ENCODE assay signal across 8 mouse cellular contexts in genomic region chr19:38027881-38028521, GRCm38 (mm10). TPM values are rescaled to one million over a fixed set of nuclear protein-coding genes. Genes with fewer than 3 reads are reported as not detected.
DNase-seq lines count a peak whose midpoint lies in the region; ATAC-seq lines count a peak whose summit lies in the region.

No protein-coding gene starts in this region.

- peak overlapping the region; percentile 56 for H3K27ac ChIP-seq in brown adipose tissue, adult 24 weeks (replicated peaks; ENCODE audit: low read depth, low read length)
- H3K27ac ChIP-seq in kidney, embryonic 15.5 days = peak overlapping the region; percentile 91
- peak overlapping the region; percentile 94 for H3K27ac ChIP-seq in lung, embryonic 15.5 days
- H3K27ac ChIP-seq in hindbrain, embryonic 13.5 days = no peak overlapping the region

- peak; percentile 35 for DNase-seq in adrenal gland, adult 2 months
- no peak for DNase-seq in adrenal gland, postnatal 4 days (ENCODE audit: low spot score in 2 of 2)
- no peak for DNase-seq in cerebellum, postnatal 36 days

- H3K4me1 ChIP-seq in brown adipose tissue, adult 24 weeks (ENCODE audit: control insufficient read depth, insufficient read depth, insufficient read length, low read length) = peaks cover 27% of the 10 kb centered on the region
- peaks cover 78% of the 10 kb centered on the region for H3K4me1 ChIP-seq in kidney, embryonic 15.5 days
- peaks cover 67% of the 10 kb centered on the region for H3K4me1 ChIP-seq in lung, embryonic 15.5 days
- no peaks in the 10 kb centered on the region for H3K4me1 ChIP-seq in hindbrain, embryonic 13.5 days (replicated peaks)

- no peak overlapping the region for H3K4me2 ChIP-seq in kidney, embryonic 15.5 days
- peak overlapping the region; percentile 30 for H3K4me2 ChIP-seq in lung, embryonic 15.5 days
- no peak overlapping the region for H3K4me2 ChIP-seq in hindbrain, embryonic 13.5 days

- no peak overlapping the region for H3K4me3 ChIP-seq in brown adipose tissue, adult 24 weeks (ENCODE audit: insufficient read depth, low read depth, low read length)
- no peak overlapping the region for H3K4me3 ChIP-seq in kidney, embryonic 15.5 days (replicated peaks)
- H3K4me3 ChIP-seq in lung, embryonic 15.5 days = no peak overlapping the region
- H3K4me3 ChIP-seq in hindbrain, embryonic 13.5 days = no peak overlapping the region

- no peaks in the 10 kb centered on the region for H3K27me3 ChIP-seq in kidney, embryonic 15.5 days
- H3K27me3 ChIP-seq in lung, embryonic 15.5 days = no peaks in the 10 kb centered on the region
- peaks cover 6% of the 10 kb centered on the region; the same call in 1 of the 2 replicates for H3K27me3 ChIP-seq in hindbrain, embryonic 13.5 days

- no peaks in the 10 kb centered on the region for H3K36me3 ChIP-seq in kidney, embryonic 15.5 days
- H3K36me3 ChIP-seq in lung, embryonic 15.5 days = no peaks in the 10 kb centered on the region; the same call in 1 of the 2 replicates
- no peaks in the 10 kb centered on the region for H3K36me3 ChIP-seq in hindbrain, embryonic 13.5 days

- H3K9ac ChIP-seq in kidney, embryonic 15.5 days = no peak overlapping the region
- 0 out of 2 replicates have a peak overlapping the region, but pooled peaks have one; percentile 15 for H3K9ac ChIP-seq in lung, embryonic 15.5 days
- H3K9ac ChIP-seq in hindbrain, embryonic 13.5 days = no peak overlapping the region

- ATAC-seq in kidney, embryonic 15.5 days (replicated peaks; ENCODE audit: low FRiP score) = no peak
- peak; percentile 12; the same call in 1 of the 2 replicates for ATAC-seq in lung, embryonic 15.5 days (ENCODE audit: borderline replicate concordance, extremely low read depth, low FRiP score, low TSS enrichment)
- no peak for ATAC-seq in hindbrain, embryonic 13.5 days (ENCODE audit: low FRiP score)
- no peak for ATAC-seq in frontal cortex, adult (ENCODE audit: low TSS enrichment)

- no peaks in the 10 kb centered on the region for H3K9me3 ChIP-seq in kidney, embryonic 15.5 days (replicated peaks)
- no peaks in the 10 kb centered on the region for H3K9me3 ChIP-seq in lung, embryonic 15.5 days
- H3K9me3 ChIP-seq in hindbrain, embryonic 13.5 days = no peaks in the 10 kb centered on the region

- 60% methylated on average over 10 of the region's 10 CpGs for WGBS in kidney, embryonic 15.5 days
- 24% methylated on average over 10 of the region's 10 CpGs for WGBS in lung, embryonic 15.5 days
- 72% methylated on average over 10 of the region's 10 CpGs for WGBS in hindbrain, embryonic 13.5 days

RNA-seq across cellular contexts. Expression of gene Myof, which starts 15.4 kb away (rescaled TPM):
- total RNA-seq in adrenal gland, adult 2 months (2021) = 10 to 100 TPM; 26.3 to 65.2 TPM
- 3.6 and 6.6 TPM in 2 replicates for polyA plus RNA-seq in adrenal gland, adult 2 months (2012; rRNA removed)
- total RNA-seq in adrenal gland, postnatal 4 days (2021) = 10 to 100 TPM; 19.7 to 24.6 TPM
- 4.4 and 5.5 TPM in 2 replicates for polyA plus RNA-seq in brown adipose tissue, adult 24 weeks (2012; ENCODE audit: insufficient read depth, insufficient read length, missing spikeins)
- 13.6 and 16.5 TPM in 2 replicates for polyA plus RNA-seq in kidney, embryonic 15.5 days (2015; fragmentation: Nextera tagmentation; extraction: Ambion mirVana)
- polyA plus RNA-seq in lung, embryonic 15.5 days (2015; fragmentation: Nextera tagmentation; extraction: Ambion mirVana) = 26.5 and 29.4 TPM in 2 replicates
- polyA plus RNA-seq in hindbrain, embryonic 13.5 days (2015; fragmentation: Nextera tagmentation; extraction: Ambion mirVana) = 2.4 and 2.6 TPM in 2 replicates

RNA-seq across cellular contexts. Expression of gene Cep55, which starts 26.8 kb away (rescaled TPM):
- 1 to 10 TPM in 1 of 2 experiments, under 1 TPM in 1; 0.38 to 1.6 TPM for total RNA-seq in adrenal gland, adult 2 months (2021)
- polyA plus RNA-seq in adrenal gland, adult 2 months (2012; rRNA removed) = 0.12 and 0.44 TPM in 2 replicates
- total RNA-seq in adrenal gland, postnatal 4 days (2021) = 10 to 100 TPM in 1 of 2 experiments, 1 to 10 TPM in 1; 10.0 to 11.0 TPM
- polyA plus RNA-seq in brown adipose tissue, adult 24 weeks (2012; ENCODE audit: insufficient read depth, insufficient read length, missing spikeins) = not detected in 2 replicates
- polyA plus RNA-seq in kidney, embryonic 15.5 days (2015; fragmentation: Nextera tagmentation; extraction: Ambion mirVana) = 29.6 and 30.0 TPM in 2 replicates
- 42.0 and 43.7 TPM in 2 replicates for polyA plus RNA-seq in lung, embryonic 15.5 days (2015; fragmentation: Nextera tagmentation; extraction: Ambion mirVana)
- polyA plus RNA-seq in hindbrain, embryonic 13.5 days (2015; fragmentation: Nextera tagmentation; extraction: Ambion mirVana) = 8.2 and 9.6 TPM in 2 replicates
